Mouse (Mus musculus): ENCODE results near the gene Rab43.

GRCm38 (mm10) chr6:87835695-87836094 is 23.7 kb upstream of the Rab43 start, which contains the start of gene Gm45140:
- TF ChIP-seq CTCF (IDR thresholded peaks at IDR 0.05; ENCODE audit: control insufficient read depth, insufficient read depth, insufficient read length) (no peak), USF1 (IDR thresholded peaks at IDR 0.05; ENCODE audit: low read depth) (no peak), CEBPB (IDR thresholded peaks at IDR 0.05; ENCODE audit: low read depth) (no peak)
